Mouse (Mus musculus): ENCODE data around the gene Tgfa. TPM values are rescaled to one million over a fixed set of nuclear protein-coding genes. Genes with fewer than 3 reads are reported as not detected.

Tgfa gene
- polyA plus RNA-seq, 2 experiments = 2.7 to 3.1 TPM

DNA sequence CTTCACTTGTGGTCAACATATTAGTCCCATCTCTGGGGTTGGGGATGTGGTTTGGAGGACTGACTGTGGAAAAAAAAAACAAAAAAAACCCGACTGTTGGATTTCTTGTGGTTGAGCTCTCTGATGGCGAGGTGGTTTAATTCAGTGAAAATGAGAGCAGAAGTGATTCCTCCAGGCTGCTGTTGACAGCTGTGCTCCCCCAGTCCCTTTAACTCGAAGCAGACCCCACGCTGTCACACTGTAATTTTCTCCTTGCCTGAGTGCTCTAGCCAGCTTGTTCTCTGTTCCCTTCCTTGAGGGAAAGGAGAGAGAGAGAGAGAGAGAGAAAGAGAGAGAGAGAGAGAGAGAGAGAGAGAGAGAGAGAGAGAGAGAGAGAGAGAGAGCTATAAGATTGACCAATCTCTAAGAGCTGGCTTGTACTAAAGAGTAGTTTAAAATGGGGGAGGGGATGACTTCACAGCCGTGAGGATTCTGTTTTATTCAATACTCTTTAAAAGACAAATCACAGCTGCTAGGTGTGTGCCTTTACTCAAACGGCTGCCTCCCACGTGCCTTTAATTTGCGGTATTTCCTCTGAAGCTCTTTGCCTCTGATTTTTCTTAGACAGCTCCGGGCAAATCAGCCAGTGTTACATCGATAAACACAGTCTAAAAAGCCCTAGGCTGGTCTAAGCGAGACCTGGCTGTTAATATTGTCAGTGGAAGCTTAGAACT lies 2.3 kb downstream of the Tgfa start:
- no peak overlapping the region for H3K9ac ChIP-seq (ENCODE audit: low read depth, low read length, severe bottlenecking)
- H3K4me1 ChIP-seq (ENCODE audit: control insufficient read depth, insufficient read depth, low read length) = peaks cover 15% of the 10 kb centered on the region
- H3K27me3 ChIP-seq (ENCODE audit: control insufficient read depth, insufficient read depth, low read length) = peaks cover 27% of the 10 kb centered on the region
- ATAC-seq (ENCODE audit: low FRiP score, low read depth) = no peak
- H3K9me3 ChIP-seq (ENCODE audit: control insufficient read depth, low read length) = no peaks in the 10 kb centered on the region
- no peak for TF ChIP-seq POLR2A (IDR thresholded peaks at IDR 0.05; ENCODE audit: borderline replicate concordance, extremely low read depth, insufficient read depth, insufficient read length)
- no peak overlapping the region for H3K4me3 ChIP-seq (replicated peaks; ENCODE audit: low read length)
- H3K4me2 ChIP-seq (replicated peaks; ENCODE audit: low read depth, low read length, severe bottlenecking) = peak overlapping the region; percentile 98; the same call in 1 of the 2 replicates
- no peak overlapping the region for H3K27ac ChIP-seq (replicated peaks; ENCODE audit: low read depth, low read length)
- 7% methylated on average over 11 of the region's 11 CpGs for WGBS
- no peaks in the 10 kb centered on the region for H3K36me3 ChIP-seq (ENCODE audit: control insufficient read depth, insufficient read depth, low read length)
- no peak for DNase-seq (ENCODE audit: low spot score)

GRCm38 (mm10) chr6:86200934-86201333 lies 5.9 kb downstream of the Tgfa start:
- WGBS = 84% methylated on average over 5 of the region's 5 CpGs
- Histone ChIP-seq H3K27me3 (ENCODE audit: control insufficient read depth, insufficient read depth, low read length) (peaks cover 7% of the 10 kb centered on the region), H3K4me2 (replicated peaks; ENCODE audit: low read depth, low read length, severe bottlenecking) (no peak overlapping the region), H3K4me1 (ENCODE audit: control insufficient read depth, insufficient read depth, low read length) (peaks cover 8% of the 10 kb centered on the region), H3K27ac (replicated peaks; ENCODE audit: low read depth, low read length) (no peak overlapping the region), H3K9ac (ENCODE audit: low read depth, low read length, severe bottlenecking) (no peak overlapping the region), H3K4me3 (replicated peaks; ENCODE audit: low read length) (no peak overlapping the region), H3K36me3 (ENCODE audit: control insufficient read depth, insufficient read depth, low read length) (no peaks in the 10 kb centered on the region), H3K9me3 (ENCODE audit: control insufficient read depth, low read length) (no peaks in the 10 kb centered on the region)
- ATAC-seq (ENCODE audit: low FRiP score, low read depth) (no peak), DNase-seq (ENCODE audit: low spot score) (no peak)
- no peak for TF ChIP-seq POLR2A (IDR thresholded peaks at IDR 0.05; ENCODE audit: borderline replicate concordance, extremely low read depth, insufficient read depth, insufficient read length)

GRCm38 (mm10) chr6:86203101-86203500 lies 8.1 kb downstream of the Tgfa start:
- Histone ChIP-seq H3K9me3 (ENCODE audit: control insufficient read depth, low read length) (no peaks in the 10 kb centered on the region), H3K4me2 (replicated peaks; ENCODE audit: low read depth, low read length, severe bottlenecking) (no peak overlapping the region), H3K4me3 (replicated peaks; ENCODE audit: low read length) (no peak overlapping the region), H3K36me3 (ENCODE audit: control insufficient read depth, insufficient read depth, low read length) (no peaks in the 10 kb centered on the region), H3K27ac (replicated peaks; ENCODE audit: low read depth, low read length) (no peak overlapping the region), H3K27me3 (ENCODE audit: control insufficient read depth, insufficient read depth, low read length) (no peaks in the 10 kb centered on the region), H3K4me1 (ENCODE audit: control insufficient read depth, insufficient read depth, low read length) (no peaks in the 10 kb centered on the region), H3K9ac (ENCODE audit: low read depth, low read length, severe bottlenecking) (no peak overlapping the region)
- TF ChIP-seq POLR2A (IDR thresholded peaks at IDR 0.05; ENCODE audit: borderline replicate concordance, extremely low read depth, insufficient read depth, insufficient read length) = no peak
- WGBS = 81% methylated on average over 7 of the region's 7 CpGs
- DNase-seq (ENCODE audit: low spot score) (no peak), ATAC-seq (ENCODE audit: low FRiP score, low read depth) (no peak)

DNA sequence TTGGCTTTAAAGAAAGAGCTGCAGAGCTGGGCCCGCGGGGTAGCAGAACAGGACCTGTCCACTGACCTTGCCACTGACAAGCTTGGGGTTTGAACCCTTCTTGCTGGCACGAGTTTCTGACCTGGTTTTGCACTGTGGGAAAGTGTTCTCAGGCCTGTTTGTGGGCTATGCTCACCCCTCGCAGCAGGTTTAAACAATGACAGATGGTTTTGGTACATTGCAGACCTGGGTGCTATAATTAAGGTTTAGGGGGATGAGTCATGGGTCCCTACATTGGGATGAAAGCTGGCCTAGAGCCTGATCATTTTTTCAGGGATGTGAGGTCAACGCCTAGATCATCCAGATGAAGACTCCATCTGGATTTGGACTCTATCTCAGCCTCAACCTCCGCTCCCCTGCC lies 11.0 kb downstream of the Tgfa start:
- no peak for ATAC-seq (ENCODE audit: low FRiP score, low read depth)
- TF ChIP-seq POLR2A (IDR thresholded peaks at IDR 0.05; ENCODE audit: borderline replicate concordance, extremely low read depth, insufficient read depth, insufficient read length) = no peak
- WGBS = 80% methylated on average over 6 of the region's 6 CpGs

GRCm38 (mm10) chr6:86206985-86207384 lies 12.0 kb downstream of the Tgfa start:
- H3K9ac ChIP-seq (ENCODE audit: low read depth, low read length, severe bottlenecking) = no peak overlapping the region
- H3K4me3 ChIP-seq (replicated peaks; ENCODE audit: low read length) = no peak overlapping the region
- peaks cover 9% of the 10 kb centered on the region; the same call in 1 of the 2 replicates for H3K4me1 ChIP-seq (ENCODE audit: control insufficient read depth, insufficient read depth, low read length)
- no peak overlapping the region for H3K4me2 ChIP-seq (replicated peaks; ENCODE audit: low read depth, low read length, severe bottlenecking)
- no peaks in the 10 kb centered on the region for H3K36me3 ChIP-seq (ENCODE audit: control insufficient read depth, insufficient read depth, low read length)
- WGBS = 76% methylated on average over 12 of the region's 12 CpGs
- no peak for TF ChIP-seq POLR2A (IDR thresholded peaks at IDR 0.05; ENCODE audit: borderline replicate concordance, extremely low read depth, insufficient read depth, insufficient read length)
- no peaks in the 10 kb centered on the region for H3K9me3 ChIP-seq (ENCODE audit: control insufficient read depth, low read length)
- H3K27ac ChIP-seq (replicated peaks; ENCODE audit: low read depth, low read length) = no peak overlapping the region
- ATAC-seq (ENCODE audit: low FRiP score, low read depth) (no peak), DNase-seq (ENCODE audit: low spot score) (no peak)
- no peaks in the 10 kb centered on the region for H3K27me3 ChIP-seq (ENCODE audit: control insufficient read depth, insufficient read depth, low read length)

More for the DNA sequence above, 11.0 kb downstream of the Tgfa start:
- no peaks in the 10 kb centered on the region for H3K9me3 ChIP-seq (ENCODE audit: control insufficient read depth, low read length)
- no peak overlapping the region for H3K4me3 ChIP-seq (replicated peaks; ENCODE audit: low read length)
- H3K9ac ChIP-seq (ENCODE audit: low read depth, low read length, severe bottlenecking) = no peak overlapping the region
- no peak for DNase-seq (ENCODE audit: low spot score)
- no peak overlapping the region for H3K4me2 ChIP-seq (replicated peaks; ENCODE audit: low read depth, low read length, severe bottlenecking)
- H3K27ac ChIP-seq (replicated peaks; ENCODE audit: low read depth, low read length) = no peak overlapping the region
- peaks cover 9% of the 10 kb centered on the region; the same call in 1 of the 2 replicates for H3K4me1 ChIP-seq (ENCODE audit: control insufficient read depth, insufficient read depth, low read length)
- no peaks in the 10 kb centered on the region for H3K36me3 ChIP-seq (ENCODE audit: control insufficient read depth, insufficient read depth, low read length)
- H3K27me3 ChIP-seq (ENCODE audit: control insufficient read depth, insufficient read depth, low read length) = no peaks in the 10 kb centered on the region

Data from limb, embryonic 14.5 days (tissue).